Mouse (Mus musculus) spleen, embryonic (tissue): Measurements from ENCODE around the gene Plvap.
"Not testable (repeated sequence)": the region's sequence is repeated elsewhere in the genome, so short reads cannot be mapped to it uniquely, and the experiment has no call there.

Source experiments
- CTCF ChIA-PET: fragments of 350-600 bp; sonication (Branson Sonifier 250); formaldehyde crosslinking; loops from one replicate; lab custom pipeline; 2022; lab: Charles Lee

The Plvap gene

DNA sequence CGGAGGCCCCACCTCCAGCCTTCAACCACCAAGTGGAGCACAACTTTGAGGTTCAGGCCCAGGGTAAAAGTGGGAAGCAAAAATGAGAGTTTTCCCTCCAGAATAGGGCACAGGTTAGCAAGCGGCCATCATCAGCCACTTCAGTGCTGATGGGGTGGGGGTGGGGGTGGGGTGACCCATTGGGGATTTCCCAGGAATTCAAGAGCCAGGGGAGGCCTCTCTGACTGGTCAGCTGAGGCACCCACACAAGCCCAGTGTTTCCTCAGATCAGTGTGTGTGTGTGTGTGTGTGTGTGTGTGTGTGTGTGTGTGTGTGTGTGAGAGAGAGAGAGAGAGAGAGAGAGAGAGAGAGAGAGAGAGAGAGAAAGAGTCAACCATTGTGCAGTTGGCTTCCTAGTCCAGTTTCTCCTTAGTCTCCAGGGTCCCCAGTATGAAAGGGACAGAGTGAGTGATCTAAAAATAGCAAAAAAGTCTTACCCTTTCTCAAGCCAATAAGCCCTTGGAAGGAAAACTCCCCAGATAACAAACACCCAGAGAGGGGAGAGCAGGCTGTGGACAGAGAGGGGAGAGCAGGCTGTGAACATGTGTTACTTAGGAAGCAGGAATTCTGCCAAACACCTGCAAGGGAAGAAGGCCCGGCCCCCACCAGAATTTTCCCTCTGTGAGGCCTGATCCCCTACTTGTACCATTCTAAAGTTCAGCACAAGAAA, 15.8 kb upstream of the Plvap start:
- CTCF ChIA-PET: interaction anchor here (0.6 kb wide), 1 partner anchor 14 kb away, joined by 4 read pairs; no protein-coding TSS in a partner anchor

DNA sequence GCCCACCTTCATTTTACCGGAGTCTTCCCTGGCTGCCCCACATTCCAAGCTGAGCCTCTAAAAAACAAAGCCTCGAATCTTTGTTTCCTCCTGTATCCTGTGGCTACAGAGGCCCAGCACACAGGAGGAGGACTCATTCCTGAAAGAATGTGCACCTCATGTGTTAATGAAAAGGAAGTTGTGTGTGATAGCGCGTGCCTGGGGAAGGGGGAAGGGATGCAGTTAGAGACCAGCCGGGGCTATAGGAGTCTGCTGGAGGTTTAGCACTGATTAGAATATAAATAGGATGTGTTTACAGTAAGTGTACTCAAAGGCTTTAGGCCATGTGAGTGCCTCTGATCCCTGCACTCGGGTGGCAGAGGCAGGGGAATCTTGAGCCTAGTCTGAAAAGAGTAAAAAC, 14.7 kb upstream of the Plvap start:
- CTCF ChIA-PET: interaction anchor here (0.6 kb wide), 1 partner anchor 13 kb away, joined by 4 read pairs; no protein-coding TSS in a partner anchor

DNA sequence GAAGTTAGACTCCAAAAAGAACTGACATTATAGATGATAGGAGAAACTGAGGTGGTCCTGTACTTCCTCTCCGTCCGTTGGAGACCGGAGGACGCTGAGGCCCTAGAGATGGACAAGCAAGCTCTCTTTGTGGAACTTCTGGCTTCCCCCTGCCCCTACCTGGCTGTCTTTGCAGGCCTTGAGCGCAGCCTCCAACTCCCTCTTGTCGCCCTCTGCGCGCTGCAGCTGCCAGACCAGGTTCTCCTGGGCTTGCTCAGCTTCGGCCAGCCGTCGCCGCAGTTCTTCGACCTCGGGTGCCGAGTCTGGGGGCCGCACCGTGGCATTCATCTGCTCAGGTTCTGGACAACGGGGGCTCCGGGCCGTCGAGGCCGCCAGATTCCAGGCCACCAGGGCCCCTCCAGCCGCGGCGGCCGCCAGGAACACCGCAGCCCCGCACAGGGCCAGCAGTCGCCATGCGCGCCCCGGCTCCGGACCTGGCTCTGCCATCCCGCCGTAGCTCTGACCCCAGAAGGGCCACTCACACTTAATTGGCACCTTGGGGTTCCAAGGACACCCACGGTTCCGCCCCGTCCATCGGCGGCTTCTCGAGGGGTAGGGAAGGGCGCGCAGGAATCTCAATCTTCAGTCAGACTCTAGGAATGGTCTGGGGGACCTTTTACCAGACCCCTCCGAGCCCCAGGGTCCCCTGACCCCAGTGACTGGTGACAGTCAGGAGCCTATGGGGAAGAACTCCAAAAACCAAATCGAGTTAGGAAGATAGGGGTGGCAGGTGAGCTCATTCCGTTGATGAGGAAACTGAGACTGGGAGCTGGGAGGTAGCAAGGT, 13.9 kb upstream of the Plvap start, which contains the start of gene Ccdc194:
Ccdc194 (minus strand) TSS at position 486 of the 825 bp plus-strand sequence.
- CTCF ChIA-PET: interaction anchor here (0.6 kb wide), 1 partner anchor 34 kb away, joined by 3 read pairs; no protein-coding TSS in a partner anchor

DNA sequence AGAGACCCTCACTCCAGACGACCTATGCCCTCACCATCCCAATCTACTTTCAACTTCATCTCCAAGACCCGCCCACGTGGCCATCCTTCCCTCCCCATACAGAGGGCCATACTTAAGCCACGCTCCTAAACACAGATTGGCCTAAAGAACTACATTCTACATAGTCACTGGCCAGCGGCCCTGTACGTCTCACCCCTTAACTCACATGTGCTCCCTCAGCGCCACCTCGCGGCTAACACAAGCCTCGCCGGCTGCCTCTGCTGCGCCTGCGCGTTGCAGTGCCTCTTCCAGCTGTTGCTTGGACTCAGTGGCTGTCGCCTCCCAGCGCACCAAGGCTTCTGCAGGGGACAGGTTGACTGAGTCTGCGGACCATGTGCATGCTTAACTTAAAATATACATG, 10.1 kb upstream of the Plvap start:
- CTCF ChIA-PET: interaction anchor here (0.6 to 1.1 kb wide), 2 partner anchors 27 to 80 kb away, joined by 3 to 4 read pairs; no protein-coding TSS in a partner anchor

DNA sequence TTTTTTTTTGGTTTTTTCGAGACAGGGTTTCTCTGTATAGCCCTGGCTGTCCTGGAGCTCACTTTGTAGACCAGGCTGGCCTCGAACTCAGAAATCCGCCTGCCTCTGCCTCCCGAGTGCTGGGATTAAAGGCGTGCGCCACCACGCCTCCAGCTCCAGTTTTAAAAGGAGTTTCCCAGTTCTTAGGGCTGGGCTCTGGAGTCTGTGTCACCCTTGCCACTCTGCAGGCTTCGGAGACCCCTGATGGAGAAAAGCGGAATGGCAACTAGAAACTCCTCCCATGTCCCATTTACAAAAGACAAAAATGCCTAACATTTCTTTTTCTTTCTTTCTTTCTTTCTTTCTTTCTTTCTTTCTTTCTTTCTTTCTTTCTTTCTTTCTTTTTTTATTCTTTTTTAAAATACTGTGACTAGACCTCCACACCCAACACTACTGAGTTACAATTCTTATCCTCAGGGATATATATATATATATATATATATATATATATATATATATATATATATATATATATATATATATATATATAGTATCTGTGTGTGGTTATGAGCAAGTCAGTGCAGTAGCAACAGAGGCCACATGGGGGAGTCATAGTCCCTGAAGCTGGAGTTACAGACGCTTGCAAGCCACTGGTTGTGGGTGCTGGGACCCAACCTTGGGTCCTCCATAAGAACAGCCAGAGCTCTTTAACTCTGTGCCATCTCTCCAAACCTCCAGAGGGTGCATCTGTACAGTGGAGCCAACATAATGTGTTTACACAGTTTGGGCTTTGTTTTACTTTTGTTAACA, 7.7 kb upstream of the Plvap start:
- CTCF ChIA-PET: not testable (repeated sequence)

DNA sequence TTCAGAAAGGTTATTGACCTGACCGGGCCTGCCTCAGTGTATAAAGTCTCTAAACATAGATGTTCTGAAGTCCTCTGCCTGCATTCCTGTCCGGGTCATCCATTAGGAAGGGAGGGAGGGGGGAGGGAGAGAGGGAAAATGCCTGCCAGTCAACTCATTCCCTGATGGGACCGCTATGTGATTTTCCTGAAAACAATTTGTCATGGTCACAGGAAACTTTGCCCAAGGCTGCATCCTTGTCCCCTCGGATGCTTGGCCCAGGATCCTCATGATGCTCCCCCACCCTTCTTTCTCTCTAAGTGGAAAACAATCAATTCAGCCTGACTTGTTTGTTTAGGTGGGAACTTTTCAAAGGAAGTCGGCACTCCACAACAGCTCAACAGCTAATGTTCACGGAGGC, 5.2 kb upstream of the Plvap start:
- CTCF ChIA-PET: no interaction called here

DNA sequence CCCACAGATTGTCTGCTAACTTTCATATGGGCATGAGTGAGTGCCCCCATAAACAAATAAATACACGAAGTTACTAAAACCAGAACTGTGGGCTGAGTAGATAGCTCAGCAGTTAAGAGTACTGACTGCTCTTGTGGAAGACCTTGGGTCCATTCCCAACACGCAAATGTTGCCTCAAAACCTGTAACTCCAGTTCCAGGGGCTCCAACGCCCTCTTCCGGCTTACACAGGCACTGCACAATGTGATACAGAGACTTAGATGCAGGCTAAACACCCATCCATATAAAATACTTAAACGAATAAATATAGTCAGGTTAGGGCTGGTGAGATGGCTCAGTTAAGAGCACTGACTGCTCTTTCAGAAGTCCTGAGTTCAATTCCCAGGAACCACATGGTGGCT, 3.5 kb upstream of the Plvap start:
- CTCF ChIA-PET: no interaction called here

DNA sequence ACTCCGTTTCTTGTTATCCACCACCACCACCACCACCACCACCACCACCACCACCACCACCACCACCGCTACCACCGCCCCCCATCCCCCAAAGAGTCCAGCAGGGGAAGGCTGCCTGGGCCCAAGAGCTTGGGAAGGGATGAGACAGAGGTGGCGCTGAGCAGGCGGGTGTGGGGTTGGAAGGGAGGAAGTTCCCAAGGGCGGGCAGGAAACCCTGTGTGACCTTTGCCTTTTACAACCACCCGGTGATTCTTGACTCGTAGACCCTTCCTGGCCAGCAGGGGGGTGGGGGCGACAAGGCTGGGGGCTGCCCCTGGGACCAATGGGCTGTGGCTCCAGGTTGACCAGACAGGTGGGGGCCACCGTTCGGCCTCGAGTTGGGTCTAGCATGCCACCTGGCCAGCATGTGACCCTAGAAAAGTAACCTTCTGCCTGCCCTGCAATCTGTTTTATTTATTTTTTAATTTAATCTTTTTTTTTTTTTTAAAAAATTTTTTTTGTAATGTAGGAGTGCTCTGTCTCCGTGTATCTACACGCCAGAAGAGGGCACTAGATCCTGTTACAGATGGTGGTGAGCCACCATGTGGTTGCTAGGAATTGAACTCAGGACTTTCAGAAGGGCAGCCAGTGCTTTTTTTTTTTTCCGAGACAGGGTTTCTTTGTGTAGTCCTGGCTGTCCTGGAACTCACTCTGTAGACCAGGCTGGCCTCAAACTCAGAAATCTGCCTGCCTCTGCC, 1.6 kb upstream of the Plvap start:
- CTCF ChIA-PET: interaction anchor here (0.6 kb wide), 2 partner anchors 11 to 14 kb away, joined by 4 to 13 read pairs; no protein-coding TSS in a partner anchor

DNA sequence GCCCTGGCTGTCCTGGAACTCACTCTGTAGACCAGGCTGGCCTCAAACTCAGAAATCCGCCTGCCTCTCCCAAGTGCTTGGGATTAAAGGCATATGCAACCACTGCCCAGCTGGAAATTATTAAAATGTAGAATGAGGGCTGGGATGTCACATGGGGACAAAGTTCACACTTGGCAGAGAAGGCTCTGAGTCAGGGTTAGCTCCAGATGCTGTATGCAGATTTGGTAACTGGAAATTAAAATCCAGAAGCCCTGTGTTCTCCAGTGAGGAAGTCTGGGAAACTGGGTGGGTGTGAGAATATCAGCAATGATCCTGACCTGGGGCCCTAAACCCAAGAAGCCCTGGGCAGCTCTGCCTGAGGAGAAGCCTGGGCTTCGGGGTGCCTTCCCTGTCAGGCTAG, 2.2 kb downstream of the Plvap start:
- CTCF ChIA-PET: no interaction called here

DNA sequence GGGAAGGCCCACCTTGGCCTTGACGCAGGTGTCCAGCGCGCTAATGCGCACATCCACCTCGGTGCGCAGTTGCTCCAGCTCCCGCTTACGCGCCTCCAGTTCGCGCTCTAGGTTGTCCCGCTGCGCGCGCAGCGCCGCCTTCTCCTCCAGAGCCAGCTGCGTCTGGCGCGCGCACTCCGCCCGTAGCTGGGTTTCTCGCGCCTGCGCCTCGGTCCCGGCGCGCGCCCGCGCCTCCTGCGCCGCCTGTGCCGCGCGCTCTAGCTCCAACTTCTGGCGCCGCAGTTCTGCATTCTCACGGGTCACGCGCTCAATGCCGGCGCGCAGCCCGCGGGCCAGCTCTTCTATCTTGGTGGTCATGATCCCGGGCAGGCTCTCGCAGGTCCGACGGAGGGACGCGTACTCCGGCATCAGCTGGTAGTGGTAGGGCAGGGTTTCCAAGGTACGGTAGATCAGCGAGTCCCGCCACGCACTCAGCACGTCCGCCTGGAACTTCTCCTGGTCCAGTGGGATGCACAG, 3.9 kb downstream of the Plvap start:
- CTCF ChIA-PET: no interaction called here

DNA sequence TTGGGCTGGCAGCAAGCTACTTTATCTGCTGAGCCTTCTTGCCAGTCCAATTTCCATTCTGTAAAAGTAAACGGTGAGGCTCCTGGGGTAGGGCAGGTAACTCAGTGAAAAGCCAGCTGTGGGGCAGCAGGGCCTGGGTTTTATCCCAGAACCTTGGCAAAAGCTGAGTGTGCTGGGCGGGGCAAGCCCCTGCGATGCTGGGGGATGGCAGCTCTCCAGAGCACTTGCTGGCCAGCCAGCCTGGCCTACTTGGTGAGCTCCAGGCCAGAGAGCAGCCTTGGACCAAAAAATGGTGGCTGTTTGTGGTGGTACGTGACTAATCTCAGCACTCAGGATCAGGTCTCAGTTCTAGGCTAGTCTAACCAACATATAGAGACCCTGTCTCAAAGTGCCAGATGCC, 5.6 kb downstream of the Plvap start:
- CTCF ChIA-PET: no interaction called here

DNA sequence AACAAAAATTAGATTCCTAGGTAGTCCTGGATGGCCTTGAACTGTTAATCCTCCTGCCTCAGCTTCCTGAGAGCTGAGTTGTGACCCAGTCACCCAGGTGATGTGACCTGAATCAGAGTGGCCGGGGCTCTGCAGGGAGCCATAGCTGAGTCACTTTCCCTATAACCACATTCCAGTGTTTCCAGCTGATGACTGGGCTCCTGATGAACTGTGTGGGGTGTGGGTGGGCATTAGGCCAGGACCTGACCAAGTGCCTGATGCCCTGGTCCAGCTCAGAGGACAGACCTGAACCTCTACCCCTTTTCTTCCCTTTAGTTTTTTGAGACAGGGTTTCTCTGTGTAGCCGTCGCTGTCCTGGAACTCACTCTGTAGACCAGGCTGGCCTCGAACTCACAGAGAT, 6.2 kb downstream of the Plvap start:
- CTCF ChIA-PET: no interaction called here

DNA sequence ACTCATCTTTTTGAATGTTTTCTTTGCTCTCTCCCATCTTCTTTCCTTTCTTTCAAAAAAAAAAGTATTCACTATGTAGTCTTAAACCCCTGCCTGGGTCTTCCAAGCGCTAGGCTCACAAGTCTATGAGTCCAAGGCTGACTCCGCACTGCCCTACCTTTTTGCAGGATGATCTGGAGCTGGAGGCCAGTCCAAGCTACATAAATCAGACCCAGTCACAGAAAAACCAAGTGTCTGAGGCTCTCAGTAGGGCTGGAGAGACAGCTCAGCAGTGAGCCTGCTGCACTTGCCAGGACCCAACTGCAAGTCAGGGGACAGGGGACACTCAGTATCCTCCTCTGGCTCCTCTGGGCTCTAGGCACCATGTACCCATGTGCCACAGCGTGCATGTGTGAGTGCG, 7.2 kb downstream of the Plvap start:
- CTCF ChIA-PET: no interaction called here

DNA sequence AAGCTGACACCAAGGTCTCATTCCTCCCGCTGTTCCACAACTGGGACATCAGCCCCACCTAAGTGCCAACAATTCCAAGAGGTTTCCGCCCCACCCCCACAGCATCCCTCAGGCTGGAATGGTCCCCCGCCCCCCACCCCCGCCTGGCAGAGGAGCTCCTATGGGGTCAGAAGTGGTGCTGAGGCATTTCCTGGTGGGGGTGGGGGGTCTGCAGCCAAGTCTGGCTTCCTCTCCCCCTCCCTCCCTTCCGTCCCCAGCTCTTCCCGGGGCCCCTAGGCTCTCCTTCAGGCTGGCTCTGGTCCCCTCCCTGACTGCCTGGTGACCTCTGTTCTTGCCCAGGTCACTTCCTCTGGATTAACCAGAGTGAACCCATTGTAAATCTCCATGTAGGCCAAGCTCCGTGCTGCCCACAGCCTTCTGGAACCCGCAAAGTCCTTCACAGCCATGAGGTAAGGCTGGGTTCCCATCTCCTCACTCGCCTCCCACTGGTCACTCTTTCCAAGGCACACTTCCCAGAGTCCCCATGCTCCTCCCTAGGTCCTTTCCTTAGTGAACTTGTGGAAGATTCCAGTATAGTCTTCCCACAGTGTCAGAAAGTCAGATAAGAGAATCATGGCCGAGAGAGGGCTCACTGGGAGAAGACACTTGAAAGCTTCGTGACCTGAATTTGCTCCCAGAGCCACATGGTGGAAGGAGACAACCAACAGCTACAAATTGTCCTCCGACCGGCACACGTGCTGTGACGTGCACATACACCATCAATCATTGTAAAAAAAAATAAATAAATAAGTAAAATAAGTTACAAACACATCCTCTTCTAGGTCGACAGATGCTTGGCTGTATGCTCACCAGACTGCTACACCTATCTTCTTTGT, 12.5 kb downstream of the Plvap start:
- CTCF ChIA-PET: interaction anchor here (0.6 kb wide), 1 partner anchor 56 kb away, joined by 8 read pairs; no protein-coding TSS in a partner anchor

DNA sequence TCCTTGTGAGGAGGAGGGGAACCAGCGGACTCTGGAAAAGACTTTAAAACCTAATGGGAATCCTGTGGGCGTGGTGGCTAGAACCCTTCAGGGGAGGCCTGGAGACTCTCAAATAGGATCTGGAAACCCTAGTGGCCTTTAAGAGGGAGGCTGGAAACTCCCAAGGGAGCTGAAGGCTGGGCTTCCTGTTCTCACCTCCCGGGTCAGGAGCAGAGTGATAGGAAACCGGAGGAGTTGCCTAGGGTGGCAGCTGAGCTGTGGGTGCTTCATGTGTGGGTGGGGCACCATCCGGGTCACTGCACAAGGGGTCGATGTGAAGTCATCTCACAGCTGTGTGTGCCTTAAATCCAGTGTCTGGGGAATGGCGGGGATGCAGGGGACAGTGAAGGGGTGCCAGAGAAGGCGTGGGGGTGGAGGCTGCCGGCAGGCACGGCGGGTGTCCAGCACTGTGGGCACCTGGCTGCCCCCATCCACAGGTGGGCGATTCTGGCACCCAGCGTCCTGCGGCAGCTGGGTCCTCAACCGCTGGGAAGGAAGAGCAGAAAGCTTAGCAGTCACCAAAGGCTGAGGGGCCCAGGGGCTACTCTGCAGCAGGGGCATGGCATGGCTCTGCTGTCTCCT, 13.6 kb downstream of the Plvap start:
- CTCF ChIA-PET: no interaction called here

DNA sequence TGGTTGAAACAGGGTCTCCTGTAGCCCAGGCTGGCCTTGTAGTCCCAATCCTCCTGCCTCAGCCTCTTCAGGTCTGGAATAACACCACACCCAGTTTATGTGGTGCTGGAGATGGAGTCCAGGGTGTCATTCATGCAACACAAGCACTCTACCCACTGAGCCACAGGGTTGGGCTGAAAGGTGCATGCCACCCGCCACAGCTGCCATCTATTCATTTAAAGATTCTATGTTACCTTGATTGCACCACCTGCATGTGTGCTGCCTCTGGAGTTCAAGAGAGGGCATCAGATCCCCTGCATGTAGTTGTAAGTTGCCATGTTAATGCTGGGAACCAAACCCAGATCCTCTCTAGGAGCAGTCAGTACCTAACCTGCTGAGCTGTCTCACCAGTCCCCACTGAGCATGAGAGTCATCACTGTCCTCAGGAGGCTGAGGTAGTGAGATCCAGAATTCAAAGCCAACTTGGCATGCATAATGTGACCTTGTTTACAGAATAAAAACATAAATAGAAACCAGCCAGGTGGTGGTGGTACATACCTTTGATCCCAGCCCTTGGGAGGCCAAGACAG, 14.4 kb downstream of the Plvap start:
- CTCF ChIA-PET: no interaction called here

DNA sequence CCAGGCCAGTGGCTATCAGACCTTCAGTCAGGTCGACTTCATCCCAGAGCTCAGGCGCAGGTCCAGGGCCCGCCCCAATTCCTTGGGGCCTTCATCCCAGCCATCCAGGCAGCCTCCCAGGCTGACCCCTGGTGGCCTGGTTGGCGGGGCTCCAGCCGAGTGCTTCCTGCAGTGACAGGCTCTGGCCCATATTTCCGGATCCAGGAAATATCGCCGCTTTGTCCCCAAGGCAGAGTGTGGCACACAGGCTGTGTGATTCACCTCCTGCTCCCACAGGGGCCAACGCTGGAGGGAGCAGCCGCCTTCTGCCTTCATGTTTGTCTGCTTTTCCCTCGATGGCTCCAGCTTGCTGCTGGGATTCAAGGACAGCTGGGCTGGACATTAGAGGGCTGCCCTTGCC, 15.1 kb downstream of the Plvap start:
- CTCF ChIA-PET: no interaction called here

DNA sequence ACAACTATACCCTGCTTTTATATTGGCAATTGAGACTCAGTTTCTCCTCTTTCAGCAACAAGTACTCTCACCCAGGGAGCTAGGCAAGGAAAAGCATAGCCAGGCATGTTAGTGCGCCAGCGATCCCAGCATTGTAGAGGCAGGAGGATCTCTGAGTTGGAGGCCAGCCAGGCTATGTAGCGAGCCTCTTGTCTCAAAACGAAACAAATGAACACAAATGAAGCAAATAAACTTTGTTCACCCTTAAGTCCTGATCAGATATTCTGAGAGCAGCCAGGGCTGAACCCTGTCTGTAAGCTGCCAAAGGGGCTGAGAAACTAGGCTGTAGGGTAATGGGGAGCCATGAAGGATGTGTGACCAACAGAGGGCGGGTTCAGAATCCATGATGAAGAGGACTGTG, 15.7 kb downstream of the Plvap start:
- CTCF ChIA-PET: interaction anchor here (0.7 kb wide), 1 partner anchor 165 kb away, joined by 7 read pairs; no protein-coding TSS in a partner anchor

DNA sequence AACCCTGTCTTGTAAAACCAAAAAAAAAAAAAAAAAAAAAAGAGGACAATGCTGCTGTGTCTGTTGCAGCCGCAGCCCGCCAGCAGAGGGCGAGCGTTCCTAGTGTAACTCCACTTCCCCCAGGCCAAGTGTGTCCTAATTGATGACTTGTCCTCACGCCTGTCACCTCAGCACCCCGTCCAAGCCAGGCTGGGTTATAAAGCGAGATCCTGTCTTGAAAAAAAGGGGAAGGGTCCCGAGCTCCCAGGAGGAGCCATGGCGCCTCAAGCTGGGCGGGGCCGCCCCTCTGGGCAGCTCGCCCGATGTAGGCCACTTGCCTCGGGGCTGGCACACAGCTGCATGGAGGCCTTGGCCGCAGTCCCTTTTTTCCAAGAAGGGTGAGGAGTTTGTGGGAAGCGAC, 16.5 kb downstream of the Plvap start:
- CTCF ChIA-PET: interaction anchor here (0.5 to 0.7 kb wide), 4 partner anchors 26 to 982 kb away, joined by 3 to 7 read pairs (median 4); no protein-coding TSS in a partner anchor
